Mouse (Mus musculus) MEL (cell line): ENCODE measurements at regions not wholly inside any gene's neighbourhood (a gene's known extent, or its start where the extent isn't known, plus 50 kb on each side); places are given as distances from the start of the nearest gene placed in this dataset.

Source experiments
- DNase-seq: peaks from one replicate; pipeline ENCODE4 v3.0.0; 2011; ENCODE audit warnings: low read depth, low spot score
- H3K27ac ChIP-seq: 2 replicates; pipeline ENCODE4 v1.5.1; 2012; ENCODE audit warnings: low read depth, mild to moderate bottlenecking, control low read depth, low read length, moderate library complexity; ENCODE audit not compliant: control insufficient read depth
- H3K27me3 ChIP-seq, 2 experiments: fragments of 150-350 bp in 1 of 2; sonication (generic) in 1 of 2; 2 replicates each; pipeline ENCODE4 v1.6.1; 2012; ENCODE audit warnings: low read length in 2 of 2, mild to moderate bottlenecking in 2 of 2, improper control_type of control experiment in 1 of 2, moderate library complexity in 1 of 2; ENCODE audit not compliant: insufficient read depth in 2 of 2, control insufficient read depth in 1 of 2
- H3K36me3 ChIP-seq, 2 experiments: 2 replicates each; pipeline ENCODE4 v1.6.1; 2012 to 2014; ENCODE audit warnings: low read length in 2 of 2, improper control_type of control experiment in 1 of 2, inconsistent platforms in 1 of 2, mild to moderate bottlenecking in 1 of 2; ENCODE audit not compliant: insufficient read depth in 2 of 2, control insufficient read depth in 1 of 2
- H3K4me1 ChIP-seq, 2 experiments: fragments of 150-350 bp in 1 of 2; sonication (generic) in 1 of 2; 2 replicates each; pipeline ENCODE4 v1.6.1; 2012; ENCODE audit warnings: low read length in 2 of 2, improper control_type of control experiment in 1 of 2, mild to moderate bottlenecking in 1 of 2; ENCODE audit not compliant: insufficient read depth in 2 of 2, control insufficient read depth in 1 of 2
- H3K4me3 ChIP-seq, 2 experiments: fragments of 150-350 bp in 1 of 2; sonication (generic) in 1 of 2; 2 replicates each; pipeline ENCODE4 v1.5.1; 2012; ENCODE audit warnings: low read depth in 2 of 2, low read length in 2 of 2, mild to moderate bottlenecking in 2 of 2, moderate library complexity in 2 of 2, control low read depth in 1 of 2, improper control_type of control experiment in 1 of 2; ENCODE audit not compliant: control insufficient read depth in 1 of 2, insufficient read depth in 1 of 2
- H3K79me2 ChIP-seq: 2 replicates; pipeline ENCODE4 v1.6.1; 2012; ENCODE audit warnings: mild to moderate bottlenecking, low read length, moderate library complexity; ENCODE audit not compliant: control insufficient read depth, poor library complexity, insufficient read depth
- H3K9ac ChIP-seq: 2 replicates; pipeline ENCODE4 v1.6.1; 2012; ENCODE audit warnings: low read depth, mild to moderate bottlenecking, control low read depth, low read length, moderate library complexity; ENCODE audit not compliant: control insufficient read depth, poor library complexity, severe bottlenecking
- H3K9me3 ChIP-seq: fragments of 150-350 bp; sonication (generic); replicated peaks from 2 replicates; pipeline ENCODE4 v1.6.1; 2012; ENCODE audit warnings: mild to moderate bottlenecking, low read length, improper control_type of control experiment, moderate library complexity; ENCODE audit not compliant: insufficient read depth
- BHLHE40 ChIP-seq: IDR thresholded peaks from 2 replicates; pipeline ENCODE4 v1.6.1; 2012; ENCODE audit warnings: low read depth, mild to moderate bottlenecking, inconsistent platforms, low read length, improper control_type of control experiment, borderline replicate concordance
- CHD1 ChIP-seq: IDR thresholded peaks from 2 replicates; pipeline ENCODE4 v1.6.1; 2012; ENCODE audit warnings: low read depth, mild to moderate bottlenecking, inconsistent platforms, low read length, improper control_type of control experiment
- CTCF ChIP-seq, 3 experiments: IDR thresholded peaks in 2 of 3; conservative IDR thresholded peaks in 1 of 3; 2 replicates each; pipeline ENCODE4 v1.5.1; 2011 to 2012; ENCODE audit warnings: low read length in 3 of 3, low read depth in 2 of 3, mild to moderate bottlenecking in 2 of 3, improper control_type of control experiment in 1 of 3, inconsistent platforms in 1 of 3, mixed read lengths in 1 of 3, moderate library complexity in 1 of 3; ENCODE audit not compliant: control insufficient read depth in 1 of 3, insufficient read depth in 1 of 3, poor library complexity in 1 of 3, severe bottlenecking in 1 of 3
- E2F4 ChIP-seq: IDR thresholded peaks from 2 replicates; pipeline ENCODE4 v1.6.1; 2011; ENCODE audit warnings: low read depth, low read length, improper control_type of control experiment, borderline replicate concordance
- ETS1 ChIP-seq: IDR thresholded peaks from 2 replicates; pipeline ENCODE4 v1.6.1; 2012; ENCODE audit warnings: low read depth, mild to moderate bottlenecking, inconsistent platforms, low read length, improper control_type of control experiment, moderate library complexity
- JUND ChIP-seq: IDR thresholded peaks from 2 replicates; pipeline ENCODE4 v1.6.1; 2011; ENCODE audit warnings: low read depth, mild to moderate bottlenecking, improper control_type of control experiment, low read length
- MAFK ChIP-seq: IDR thresholded peaks from 2 replicates; pipeline ENCODE4 v1.6.1; 2011; ENCODE audit warnings: low read depth, mild to moderate bottlenecking, low read length, improper control_type of control experiment, borderline replicate concordance
- MEF2A ChIP-seq: IDR thresholded peaks from 2 replicates; pipeline ENCODE4 v1.6.1; 2014; ENCODE audit warnings: low read depth, mild to moderate bottlenecking, inconsistent platforms, low read length, improper control_type of control experiment; ENCODE audit not compliant: poor library complexity, insufficient replicate concordance, severe bottlenecking; ENCODE audit errors: extremely low read depth
- MYB ChIP-seq: IDR thresholded peaks from 2 replicates; pipeline ENCODE4 v1.6.1; 2011; ENCODE audit warnings: mild to moderate bottlenecking, low read depth, low read length, improper control_type of control experiment
- MYC ChIP-seq: IDR thresholded peaks from 2 replicates; pipeline ENCODE4 v1.6.1; 2011; ENCODE audit warnings: low read depth, mild to moderate bottlenecking, low read length, improper control_type of control experiment, moderate library complexity
- NELFE ChIP-seq: IDR thresholded peaks from 2 replicates; pipeline ENCODE4 v1.6.1; 2011; ENCODE audit warnings: low read depth, low read length, improper control_type of control experiment
- POLR2A ChIP-seq, 2 experiments: IDR thresholded peaks; 2 replicates each; pipeline ENCODE4 v1.6.1; 2011 to 2012; ENCODE audit warnings: low read length in 2 of 2, mild to moderate bottlenecking in 2 of 2, control low read depth in 1 of 2, improper control_type of control experiment in 1 of 2, low read depth in 1 of 2, moderate library complexity in 1 of 2; ENCODE audit not compliant: control insufficient read depth in 1 of 2, insufficient read depth in 1 of 2, poor library complexity in 1 of 2
- POLR2AphosphoS2 ChIP-seq: IDR thresholded peaks from 2 replicates; pipeline ENCODE4 v1.6.1; 2011; ENCODE audit warnings: low read length, improper control_type of control experiment
- POLR2AphosphoS5 ChIP-seq: IDR thresholded peaks from 2 replicates; pipeline ENCODE4 v1.6.1; 2012; ENCODE audit warnings: low read depth, borderline replicate concordance, mild to moderate bottlenecking, inconsistent platforms, low read length, moderate library complexity, mixed read lengths
- TBP ChIP-seq: IDR thresholded peaks from 2 replicates; pipeline ENCODE4 v1.8.0; 2011; ENCODE audit warnings: low read depth, low read length, improper control_type of control experiment
- TCF12 ChIP-seq: IDR thresholded peaks from 2 replicates; pipeline ENCODE4 v1.6.1; 2014; ENCODE audit warnings: low read depth, mild to moderate bottlenecking, inconsistent platforms, low read length, improper control_type of control experiment, moderate library complexity
- USF1 ChIP-seq: IDR thresholded peaks from 2 replicates; pipeline ENCODE4 v1.6.1; 2014; ENCODE audit warnings: low read depth, mild to moderate bottlenecking, inconsistent platforms, low read length, improper control_type of control experiment, moderate library complexity
- USF2 ChIP-seq, 2 experiments: IDR thresholded peaks; 2 replicates each; pipeline ENCODE4 v1.6.1; 2011 to 2012; ENCODE audit warnings: improper control_type of control experiment in 2 of 2, low read length in 2 of 2, borderline replicate concordance in 1 of 2, inconsistent platforms in 1 of 2, low read depth in 1 of 2, mild to moderate bottlenecking in 1 of 2; ENCODE audit not compliant: insufficient read depth in 1 of 2
- ZC3H11A ChIP-seq: IDR thresholded peaks from 2 replicates; pipeline ENCODE4 v1.6.1; 2012; ENCODE audit warnings: low read depth, mild to moderate bottlenecking, inconsistent platforms, low read length, improper control_type of control experiment

DNA sequence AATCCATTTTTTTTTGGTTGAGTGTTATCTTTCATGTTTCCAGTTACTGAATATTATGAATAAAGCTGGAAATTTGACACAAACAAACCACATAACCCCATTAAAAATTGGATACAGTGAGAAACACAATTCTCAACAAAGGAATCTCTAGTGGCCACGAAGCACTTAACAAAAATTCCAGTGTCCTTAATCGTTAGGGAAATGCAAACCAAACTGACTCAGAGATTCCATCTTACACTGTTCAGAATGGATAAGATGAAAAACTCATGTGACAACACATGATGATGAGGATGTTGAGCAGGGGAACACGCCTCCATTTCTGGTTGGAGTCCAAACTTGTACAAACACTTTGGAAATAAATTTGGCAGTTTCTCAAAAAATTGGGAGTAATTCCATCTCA is 57.3 kb downstream of the Tktl2 start:
- H3K79me2 ChIP-seq = no peaks in the 10 kb centered on the region
- H3K27ac ChIP-seq = no peak overlapping the region
- H3K4me1 ChIP-seq = no peaks in the 10 kb centered on the region
- no peaks in the 10 kb centered on the region for H3K9me3 ChIP-seq
- no peaks in the 10 kb centered on the region for H3K36me3 ChIP-seq
- TF ChIP-seq NELFE = no peak
- TF ChIP-seq POLR2AphosphoS5 = no peak
- no peak for TF ChIP-seq CHD1
- no peak for TF ChIP-seq MYC
- no peak for TF ChIP-seq USF1
- no peak for TF ChIP-seq TCF12
- TF ChIP-seq E2F4 = no peak
- TF ChIP-seq ETS1 = no peak
- TF ChIP-seq MYB = no peak
- TF ChIP-seq BHLHE40 = no peak
- no peak for TF ChIP-seq MAFK
- no peak for TF ChIP-seq MEF2A
- TF ChIP-seq POLR2AphosphoS2 = no peak
- no peak for TF ChIP-seq TBP
- TF ChIP-seq ZC3H11A = no peak
- no peak for TF ChIP-seq JUND
- no peak for TF ChIP-seq CTCF (IDR thresholded peaks at IDR 0.05 in 2 of 3, conservative IDR thresholded peaks at IDR 0.05 in 1 of 3; ENCODE audit: control insufficient read depth in 1 of 3, insufficient read depth in 1 of 3, low read depth in 2 of 3, low read length in 3 of 3, poor library complexity in 1 of 3, severe bottlenecking in 1 of 3)
- no peak for TF ChIP-seq POLR2A (IDR thresholded peaks at IDR 0.05; ENCODE audit: control insufficient read depth in 1 of 2, insufficient read depth in 1 of 2, low read depth in 1 of 2, low read length in 2 of 2, poor library complexity in 1 of 2)
- H3K27me3 ChIP-seq = no peaks in the 10 kb centered on the region
- no peak overlapping the region for H3K9ac ChIP-seq
- DNase-seq = no peak
- H3K4me3 ChIP-seq = no peak overlapping the region

DNA sequence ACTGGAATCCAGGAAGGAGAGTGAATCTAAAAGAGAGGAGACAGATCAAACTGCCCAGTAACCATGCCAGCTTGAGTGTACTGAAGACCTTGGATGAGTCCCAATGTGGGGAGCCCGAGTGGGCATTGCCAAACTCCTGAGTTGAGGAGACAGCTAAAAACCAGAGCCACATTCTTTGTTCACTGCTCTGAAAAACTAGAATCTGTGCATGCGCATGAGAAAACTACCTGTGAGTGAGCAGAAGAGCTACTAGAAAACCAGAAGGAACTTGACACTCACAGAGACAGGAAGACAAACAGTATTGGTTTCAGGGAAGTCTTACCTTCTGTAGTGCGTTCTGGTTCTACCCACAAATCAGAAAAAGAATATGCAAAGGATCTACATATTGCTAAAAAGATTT is 74.6 kb downstream of the Tktl2 start:
- no peaks in the 10 kb centered on the region for H3K27me3 ChIP-seq
- peaks cover 0 to 2% of the 10 kb centered on the region in 2 experiments; a peak in 1 of 4 replicates for H3K4me1 ChIP-seq
- H3K79me2 ChIP-seq = no peaks in the 10 kb centered on the region
- no peaks in the 10 kb centered on the region for H3K9me3 ChIP-seq
- DNase-seq = peak; percentile 10
- H3K36me3 ChIP-seq = peaks cover 0 to 3% of the 10 kb centered on the region in 2 experiments; a peak in 2 of 4 replicates
- no peak overlapping the region for H3K27ac ChIP-seq
- TF ChIP-seq USF1 = no peak
- no peak for TF ChIP-seq USF2 (IDR thresholded peaks at IDR 0.05; ENCODE audit: borderline replicate concordance in 1 of 2, insufficient read depth in 1 of 2, low read depth in 1 of 2, low read length in 2 of 2)
- TF ChIP-seq, all 39 proteins: peak for 0
- Histone ChIP-seq H3K4me3 (peak overlapping the region in 1 of 2 experiments; percentile 69; a peak in 2 of 4 replicates), H3K9ac (no peak overlapping the region)
